Mouse (Mus musculus) intestine, postnatal 0 days (tissue): ENCODE results near the gene Ccdc105. TPM values are rescaled to one million over a fixed set of nuclear protein-coding genes. Genes with fewer than 3 reads are reported as not detected.

Experiments used
- ATAC-seq: fragments of 200-750 bp; cut with Nextera tagmentation; 2 replicates; pipeline ENCODE4 v1.8.0; 2017; ENCODE audit warnings: mild to moderate bottlenecking, moderate TSS enrichment, moderate library complexity
- H3K27ac ChIP-seq: fragments of 300-500 bp; sonication (generic); 2 replicates; pipeline ENCODE4 v1.5.1; 2014; ENCODE audit warnings: mild to moderate bottlenecking, low read depth, low read length, moderate library complexity
- H3K27me3 ChIP-seq: fragments of 300-500 bp; sonication (generic); replicated peaks from 2 replicates; pipeline ENCODE4 v1.6.1; 2014; ENCODE audit warnings: low read length, mixed read lengths; ENCODE audit not compliant: control insufficient read depth, insufficient read depth
- H3K36me3 ChIP-seq: fragments of 300-500 bp; sonication (generic); 2 replicates; pipeline ENCODE4 v1.6.1; 2014; ENCODE audit warnings: mild to moderate bottlenecking, moderate library complexity; ENCODE audit not compliant: control insufficient read depth, insufficient read depth
- H3K4me1 ChIP-seq: fragments of 300-500 bp; sonication (generic); replicated peaks from 2 replicates; pipeline ENCODE4 v1.6.1; 2014; ENCODE audit warnings: antibody characterized with exemption, low read length, mixed read lengths; ENCODE audit not compliant: control insufficient read depth, insufficient read depth
- H3K4me2 ChIP-seq: fragments of 300-500 bp; sonication (generic); replicated peaks from 2 replicates; pipeline ENCODE4 v1.6.1; 2014; ENCODE audit warnings: low read depth, mild to moderate bottlenecking, moderate library complexity
- H3K4me3 ChIP-seq: fragments of 300-500 bp; sonication (generic); 2 replicates; pipeline ENCODE4 v1.5.1; 2014; ENCODE audit warnings: low read depth, low read length
- H3K9ac ChIP-seq: fragments of 300-500 bp; sonication (generic); 2 replicates; pipeline ENCODE4 v1.6.1; 2014; ENCODE audit warnings: mild to moderate bottlenecking, low read depth, low read length
- H3K9me3 ChIP-seq: fragments of 300-500 bp; sonication (generic); 2 replicates; pipeline ENCODE4 v1.6.1; 2016; ENCODE audit warnings: mixed run types; ENCODE audit not compliant: control insufficient read depth
- CTCF ChIP-seq: sonication (generic); IDR thresholded peaks from 2 replicates; pipeline ENCODE4 v1.5.1; 2016; ENCODE audit warnings: low read depth, mild to moderate bottlenecking, control low read depth, antibody characterized with exemption, moderate library complexity
- WGBS: fragments of 180-500 bp; shearing (Covaris S2); extraction: QIAGEN DNeasy Blood & Tissue Kit; methylation state at CpG from one replicate; pipeline ENCODE4 v1.1.7; 2014; 5-methylcytosine and 5-hydroxymethylcytosine counted together
- polyA plus RNA-seq: library from polyadenylated mRNA; unstranded; fragments of >200 nt; fragmentation: Nextera tagmentation; extraction: Ambion mirVana; gene quantifications from 2 replicates; pipeline ENCODE4 v1.2.1, GENCODE M21; 2015

Ccdc105 gene
- polyA plus RNA-seq, 1 experiment from 2014 or later, result not detected

- no peak for TF ChIP-seq CTCF
- Histone ChIP-seq H3K4me1 (no peaks in the 10 kb centered on the region; the same call in 1 of the 2 replicates), H3K9me3 (no peaks in the 10 kb centered on the region), H3K36me3 (no peaks in the 10 kb centered on the region), H3K4me3 (no peak overlapping the region), H3K4me2 (no peak overlapping the region), H3K9ac (no peak overlapping the region), H3K27ac (no peak overlapping the region), H3K27me3 (no peaks in the 10 kb centered on the region)
- ATAC-seq, result no peak
- WGBS, result 60% methylated on average over 4 of the region's 4 CpGs
Measured at GRCm38 (mm10) chr10:78775830-78776229, 23.0 kb upstream of the Ccdc105 start.

- TF ChIP-seq CTCF, result no peak
- H3K4me3 ChIP-seq, result no peak overlapping the region
- H3K4me1 ChIP-seq, result no peaks in the 10 kb centered on the region
- WGBS, result 79% methylated on average over 1 of the region's 1 CpGs
- ATAC-seq, result no peak
- no peak overlapping the region for H3K4me2 ChIP-seq
- no peaks in the 10 kb centered on the region for H3K27me3 ChIP-seq
- H3K27ac ChIP-seq, result no peak overlapping the region
- H3K36me3 ChIP-seq, result no peaks in the 10 kb centered on the region
- H3K9ac ChIP-seq, result no peak overlapping the region
- no peaks in the 10 kb centered on the region for H3K9me3 ChIP-seq
Measured at GRCm38 (mm10) chr10:78765570-78765969, 12.7 kb upstream of the Ccdc105 start.

- H3K4me3 ChIP-seq, result no peak overlapping the region
- H3K27me3 ChIP-seq, result 0 out of 2 replicates have a peak, but pooled peaks cover 11% of the 10 kb centered on the region
- no peaks in the 10 kb centered on the region for H3K9me3 ChIP-seq
- ATAC-seq, result no peak
- 35% methylated on average over 6 of the region's 6 CpGs for WGBS
- no peak overlapping the region for H3K4me2 ChIP-seq
- no peak overlapping the region for H3K9ac ChIP-seq
- no peaks in the 10 kb centered on the region for H3K4me1 ChIP-seq
- TF ChIP-seq CTCF, result peak; percentile 86
- H3K36me3 ChIP-seq, result no peaks in the 10 kb centered on the region
- no peak overlapping the region for H3K27ac ChIP-seq
Measured at GRCm38 (mm10) chr10:78756021-78756420, 3.2 kb upstream of the Ccdc105 start.

GRCm38 (mm10) chr10:78748946-78749345 lies 3.9 kb downstream of the Ccdc105 start:
- Histone ChIP-seq H3K9ac (no peak overlapping the region), H3K4me1 (no peaks in the 10 kb centered on the region), H3K36me3 (no peaks in the 10 kb centered on the region), H3K9me3 (no peaks in the 10 kb centered on the region), H3K4me2 (no peak overlapping the region), H3K27ac (no peak overlapping the region), H3K27me3 (0 out of 2 replicates have a peak, but pooled peaks cover 11% of the 10 kb centered on the region), H3K4me3 (no peak overlapping the region)
- ATAC-seq, result no peak
- WGBS, result 93% methylated on average over 6 of the region's 6 CpGs
- TF ChIP-seq CTCF, result no peak

- 74% methylated on average over 13 of the region's 13 CpGs for WGBS
- ATAC-seq, result no peak
- Histone ChIP-seq H3K4me3 (no peak overlapping the region), H3K9me3 (no peaks in the 10 kb centered on the region), H3K27me3 (0 out of 2 replicates have a peak, but pooled peaks cover 11% of the 10 kb centered on the region), H3K4me2 (no peak overlapping the region), H3K27ac (no peak overlapping the region), H3K4me1 (no peaks in the 10 kb centered on the region), H3K9ac (no peak overlapping the region), H3K36me3 (no peaks in the 10 kb centered on the region)
- TF ChIP-seq CTCF, result no peak
Measured at GRCm38 (mm10) chr10:78748161-78748560, 4.7 kb downstream of the Ccdc105 start.

- ATAC-seq, result 0 out of 2 replicates have a peak, but pooled peaks have one; percentile 22
- no peak overlapping the region for H3K27ac ChIP-seq
- TF ChIP-seq CTCF, result no peak
- peak overlapping the region; percentile 20; the same call in 1 of the 2 replicates for H3K4me3 ChIP-seq
- no peaks in the 10 kb centered on the region for H3K4me1 ChIP-seq
- H3K9ac ChIP-seq, result no peak overlapping the region
- peak overlapping the region; percentile 59 for H3K4me2 ChIP-seq
- 0 out of 2 replicates have a peak, but pooled peaks cover 3% of the 10 kb centered on the region for H3K27me3 ChIP-seq
- no peaks in the 10 kb centered on the region for H3K9me3 ChIP-seq
- WGBS, result 3% methylated on average over 27 of the region's 27 CpGs
- H3K36me3 ChIP-seq, result no peaks in the 10 kb centered on the region
Measured at GRCm38 (mm10) chr10:78747035-78747721, 5.7 kb downstream of the Ccdc105 start.
